Mouse (Mus musculus) kidney, postnatal 10 days (tissue): ENCODE data around the gene Otof.
A peak's percentile ranks its signal among the peaks of the same experiment; 100 is the strongest.

ENCODE experiments used
- DNase-seq: peaks from one replicate; pipeline ENCODE4 v3.0.0; 2021; ENCODE audit warnings: mixed read lengths

Gene Otof

GRCm38 (mm10) chr5:30461821-30462220, at the start of gene Otof:
Gene Otof, minus strand, starts transcription at chr5:30461932.
- peak; percentile 52 for DNase-seq

- DNase-seq = no peak
Observed at GRCm38 (mm10) chr5:30497299-30497698, 35.6 kb upstream of the Otof start.

- DNase-seq = no peak
Observed at GRCm38 (mm10) chr5:30496821-30497220, 35.1 kb upstream of the Otof start.

GRCm38 (mm10) chr5:30495288-30495687, 33.6 kb upstream of the Otof start:
- no peak for DNase-seq

- DNase-seq = no peak
Observed at GRCm38 (mm10) chr5:30494606-30495005, 32.9 kb upstream of the Otof start.

GRCm38 (mm10) chr5:30493723-30494122, 32.0 kb upstream of the Otof start:
- no peak for DNase-seq

- no peak for DNase-seq
Observed at GRCm38 (mm10) chr5:30490845-30491244, 29.1 kb upstream of the Otof start.

- no peak for DNase-seq
Observed at GRCm38 (mm10) chr5:30490215-30490614, 28.5 kb upstream of the Otof start.

- DNase-seq = peak; percentile 77
Observed at GRCm38 (mm10) chr5:30485136-30485535, 23.4 kb upstream of the Otof start.

GRCm38 (mm10) chr5:30484591-30484990, 22.9 kb upstream of the Otof start:
- DNase-seq = no peak

GRCm38 (mm10) chr5:30483533-30483932, 21.8 kb upstream of the Otof start:
- no peak for DNase-seq

GRCm38 (mm10) chr5:30482319-30482718, 20.6 kb upstream of the Otof start:
- DNase-seq = peak; percentile 89

- DNase-seq = peak; percentile 28
Observed at GRCm38 (mm10) chr5:30476534-30476933, 14.8 kb upstream of the Otof start.

- DNase-seq = no peak
Observed at GRCm38 (mm10) chr5:30472148-30472547, 10.4 kb upstream of the Otof start.

GRCm38 (mm10) chr5:30470454-30470853, 8.7 kb upstream of the Otof start:
- DNase-seq = no peak

GRCm38 (mm10) chr5:30466315-30466714, 4.6 kb upstream of the Otof start:
- DNase-seq = no peak

GRCm38 (mm10) chr5:30465861-30466260, 4.1 kb upstream of the Otof start, which contains the start of gene 1700001C02Rik:
Gene 1700001C02Rik, plus strand, starts transcription at chr5:30466047.
- DNase-seq = peak; percentile 26

GRCm38 (mm10) chr5:30460155-30460554, 1.6 kb downstream of the Otof start:
- DNase-seq = no peak

GRCm38 (mm10) chr5:30456056-30456455, 5.7 kb downstream of the Otof start:
- DNase-seq = peak; percentile 25

GRCm38 (mm10) chr5:30444327-30444895, 17.3 kb downstream of the Otof start:
- no peak for DNase-seq

GRCm38 (mm10) chr5:30442196-30442595, 19.5 kb downstream of the Otof start:
- peak; percentile 25 for DNase-seq

- no peak for DNase-seq
Observed at GRCm38 (mm10) chr5:30440308-30440906, 21.3 kb downstream of the Otof start.

- DNase-seq = no peak
Observed at GRCm38 (mm10) chr5:30438931-30439330, 22.8 kb downstream of the Otof start.

- no peak for DNase-seq
Observed at GRCm38 (mm10) chr5:30427406-30427805, 34.3 kb downstream of the Otof start.
